Mouse (Mus musculus) midbrain, embryonic 12.5 days (tissue): Measurements from ENCODE around the gene Gcc1. TPM values are rescaled to one million over a fixed set of nuclear protein-coding genes. Genes with fewer than 3 reads are reported as not detected.

ENCODE experiments used
- ATAC-seq: fragments of 200-750 bp; cut with Nextera tagmentation; 2 replicates; pipeline ENCODE4 v1.8.0; 2017; ENCODE audit warnings: low read depth, moderate TSS enrichment, moderate library complexity; ENCODE audit not compliant: low FRiP score
- H3K27ac ChIP-seq: fragments of 300-500 bp; sonication (generic); replicated peaks from 2 replicates; pipeline ENCODE4 v1.5.1; 2016; ENCODE audit warnings: mild to moderate bottlenecking
- H3K27me3 ChIP-seq: fragments of 300-500 bp; sonication (generic); 2 replicates; pipeline ENCODE4 v1.6.1; 2016; ENCODE audit warnings: mild to moderate bottlenecking
- H3K36me3 ChIP-seq: fragments of 300-500 bp; sonication (generic); 2 replicates; pipeline ENCODE4 v1.6.1; 2016
- H3K4me1 ChIP-seq: fragments of 300-500 bp; sonication (generic); 2 replicates; pipeline ENCODE4 v1.6.1; 2016
- H3K4me2 ChIP-seq: fragments of 300-500 bp; sonication (generic); replicated peaks from 2 replicates; pipeline ENCODE4 v1.6.1; 2016; ENCODE audit warnings: mild to moderate bottlenecking, moderate library complexity
- H3K4me3 ChIP-seq: fragments of 300-500 bp; sonication (generic); 2 replicates; pipeline ENCODE4 v1.5.1; 2016; ENCODE audit warnings: mild to moderate bottlenecking
- H3K9ac ChIP-seq: fragments of 300-500 bp; sonication (generic); replicated peaks from 2 replicates; pipeline ENCODE4 v1.6.1; 2016; ENCODE audit warnings: mild to moderate bottlenecking, moderate library complexity
- H3K9me3 ChIP-seq: fragments of 300-500 bp; sonication (generic); 2 replicates; pipeline ENCODE4 v1.6.1; 2016; ENCODE audit warnings: mild to moderate bottlenecking
- WGBS: fragments of 180-500 bp; shearing (Covaris S2); methylation state at CpG from one replicate; pipeline ENCODE4 v1.1.7; 2016; 5-methylcytosine and 5-hydroxymethylcytosine counted together
- polyA plus RNA-seq: library from polyadenylated mRNA; unstranded; fragments of >200 nt; fragmentation: Nextera tagmentation; extraction: Ambion mirVana; gene quantifications from 2 replicates; pipeline ENCODE4 v1.2.1, GENCODE M21; 2016

Gcc1 gene
- polyA plus RNA-seq, 1 experiment from 2014 or later: 16.1 TPM

DNA sequence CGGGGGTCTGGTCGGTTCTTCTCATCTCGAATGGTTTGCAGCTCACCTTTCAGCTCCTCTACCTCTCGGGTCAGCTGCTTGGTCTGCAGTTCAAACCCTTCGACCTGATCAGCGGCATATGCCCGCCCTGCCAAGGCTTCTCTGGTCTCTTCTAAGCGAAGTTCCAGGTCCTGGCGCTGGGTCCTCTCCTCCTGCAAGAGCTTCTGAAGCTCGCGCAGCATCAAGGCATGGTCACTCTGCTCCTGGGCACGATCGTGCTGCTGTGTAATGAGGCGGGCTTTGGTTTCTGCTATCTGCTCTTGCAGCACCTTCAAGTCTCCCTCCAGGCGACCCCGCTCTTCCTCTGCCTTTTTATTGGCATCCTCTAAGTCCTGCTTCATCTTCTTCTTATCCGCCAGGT is 7.8 kb downstream of the Gcc1 start:
- no peaks in the 10 kb centered on the region for H3K27me3 ChIP-seq
- peak overlapping the region; percentile 82; the same call in 1 of the 2 replicates for H3K9ac ChIP-seq
- peak overlapping the region; percentile 97 for H3K4me2 ChIP-seq
- H3K4me3 ChIP-seq: peak overlapping the region; percentile 76
- peaks cover 37% of the 10 kb centered on the region for H3K4me1 ChIP-seq
- WGBS: 83% methylated on average over 17 of the region's 17 CpGs
- H3K27ac ChIP-seq: no peak overlapping the region
- H3K36me3 ChIP-seq: peaks cover 38% of the 10 kb centered on the region
- ATAC-seq: no peak
- H3K9me3 ChIP-seq: 0 out of 2 replicates have a peak, but pooled peaks cover 2% of the 10 kb centered on the region

DNA sequence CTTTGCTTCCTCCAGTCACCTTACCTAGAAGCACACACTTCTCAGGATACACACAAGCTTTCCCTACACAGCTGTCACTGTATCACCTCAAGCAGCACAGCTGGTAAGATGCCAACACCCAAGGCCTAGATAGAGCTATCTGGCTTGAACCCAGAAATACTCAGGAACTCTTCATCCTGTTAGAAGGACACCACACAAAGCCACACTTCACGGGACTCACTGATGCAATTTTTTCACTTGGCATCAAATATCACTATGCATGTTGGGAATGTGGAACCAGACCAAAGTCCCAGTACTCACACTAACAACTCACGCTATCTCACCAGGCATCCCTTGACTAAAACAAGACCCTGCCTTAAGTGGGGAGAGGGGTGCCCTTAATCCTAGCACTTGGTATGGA is 8.5 kb downstream of the Gcc1 start:
- no peak overlapping the region for H3K27ac ChIP-seq
- 0 out of 2 replicates have a peak, but pooled peaks cover 3% of the 10 kb centered on the region for H3K9me3 ChIP-seq
- peak overlapping the region; percentile 97 for H3K4me2 ChIP-seq
- peaks cover 32% of the 10 kb centered on the region for H3K4me1 ChIP-seq
- 86% methylated on average over 2 of the region's 2 CpGs for WGBS
- H3K27me3 ChIP-seq: no peaks in the 10 kb centered on the region
- H3K9ac ChIP-seq: no peak overlapping the region; the same call in 1 of the 2 replicates
- H3K36me3 ChIP-seq: peaks cover 39% of the 10 kb centered on the region
- no peak for ATAC-seq
- H3K4me3 ChIP-seq: peak overlapping the region; percentile 76; the same call in 1 of the 2 replicates

DNA sequence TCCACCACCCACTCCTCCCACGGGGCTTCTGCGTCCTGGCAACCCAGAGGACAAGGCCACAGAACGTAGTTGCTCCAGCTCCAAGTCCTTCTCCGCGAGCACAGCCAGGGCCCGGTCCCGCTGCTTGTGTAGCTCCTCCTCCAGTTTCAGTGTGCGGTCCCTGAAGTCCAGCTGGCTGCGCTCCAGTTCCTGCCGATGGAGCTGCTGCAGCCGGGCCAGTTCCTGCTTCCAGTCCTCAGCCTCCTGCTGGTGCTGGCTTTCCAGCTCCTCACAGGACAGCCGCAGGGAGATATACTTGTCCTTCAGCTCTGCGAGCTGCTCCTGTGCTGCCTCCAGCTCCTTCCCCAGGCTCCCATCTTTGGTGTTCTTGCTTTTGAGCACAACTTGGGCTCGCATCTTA is 9.7 kb downstream of the Gcc1 start:
- no peak overlapping the region for H3K9ac ChIP-seq
- no peak overlapping the region for H3K4me3 ChIP-seq
- peaks cover 47% of the 10 kb centered on the region for H3K36me3 ChIP-seq
- H3K4me2 ChIP-seq: no peak overlapping the region
- no peaks in the 10 kb centered on the region for H3K27me3 ChIP-seq
- H3K9me3 ChIP-seq: 0 out of 2 replicates have a peak, but pooled peaks cover 3% of the 10 kb centered on the region
- 93% methylated on average over 14 of the region's 14 CpGs for WGBS
- ATAC-seq: no peak
- H3K4me1 ChIP-seq: peaks cover 24% of the 10 kb centered on the region
- no peak overlapping the region for H3K27ac ChIP-seq

DNA sequence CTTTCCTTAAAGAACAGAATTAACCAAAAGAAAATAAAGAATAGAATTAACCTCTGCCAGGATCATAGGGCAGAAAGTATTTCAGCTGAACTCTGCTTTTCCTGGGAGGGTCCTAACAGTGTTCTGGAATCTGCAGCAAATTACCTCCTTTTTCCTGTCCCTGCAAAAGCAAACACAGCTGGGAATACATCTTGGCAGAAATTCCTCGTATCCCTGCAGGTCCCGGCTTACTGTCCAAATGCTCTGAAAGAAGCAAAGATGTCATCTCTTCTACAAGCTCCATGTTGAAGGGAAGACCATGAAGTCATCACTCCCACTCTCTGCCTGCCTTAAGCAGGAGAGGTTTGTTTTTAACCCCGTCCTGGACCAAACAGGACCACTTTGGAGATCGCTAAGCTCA is 11.2 kb downstream of the Gcc1 start:
- Histone ChIP-seq H3K36me3 (peaks cover 50% of the 10 kb centered on the region), H3K9ac (no peak overlapping the region), H3K27ac (no peak overlapping the region), H3K4me2 (no peak overlapping the region), H3K9me3 (0 out of 2 replicates have a peak, but pooled peaks cover 3% of the 10 kb centered on the region), H3K4me1 (peaks cover 21% of the 10 kb centered on the region), H3K27me3 (no peaks in the 10 kb centered on the region), H3K4me3 (no peak overlapping the region)
- 82% methylated on average over 4 of the region's 4 CpGs for WGBS
- ATAC-seq: no peak

DNA sequence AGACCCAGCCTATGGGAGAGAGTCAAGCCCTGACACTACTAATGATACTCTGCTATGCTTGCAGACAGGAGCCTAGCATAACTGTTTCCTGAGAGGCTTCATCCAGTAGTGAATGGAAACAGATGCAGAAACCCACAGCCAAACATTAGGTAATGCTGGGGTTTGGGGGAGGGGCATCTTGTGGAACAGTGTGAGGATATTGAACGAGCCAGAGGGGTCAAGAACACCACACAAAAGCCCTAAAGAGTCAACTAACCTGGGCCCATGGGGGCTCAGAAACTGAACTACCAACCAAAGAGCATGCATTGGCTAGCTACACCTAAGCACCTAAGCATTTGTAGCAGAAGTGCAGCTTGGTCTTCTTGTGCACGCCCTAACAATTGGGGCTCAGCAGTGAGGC is 17.0 kb downstream of the Gcc1 start:
- ATAC-seq: no peak
- Histone ChIP-seq H3K36me3 (peaks cover 22% of the 10 kb centered on the region), H3K4me2 (no peak overlapping the region), H3K4me3 (no peak overlapping the region), H3K9me3 (0 out of 2 replicates have a peak, but pooled peaks cover 3% of the 10 kb centered on the region), H3K9ac (no peak overlapping the region), H3K27me3 (no peaks in the 10 kb centered on the region), H3K27ac (no peak overlapping the region), H3K4me1 (no peaks in the 10 kb centered on the region)
- 79% methylated on average over 2 of the region's 2 CpGs for WGBS

DNA sequence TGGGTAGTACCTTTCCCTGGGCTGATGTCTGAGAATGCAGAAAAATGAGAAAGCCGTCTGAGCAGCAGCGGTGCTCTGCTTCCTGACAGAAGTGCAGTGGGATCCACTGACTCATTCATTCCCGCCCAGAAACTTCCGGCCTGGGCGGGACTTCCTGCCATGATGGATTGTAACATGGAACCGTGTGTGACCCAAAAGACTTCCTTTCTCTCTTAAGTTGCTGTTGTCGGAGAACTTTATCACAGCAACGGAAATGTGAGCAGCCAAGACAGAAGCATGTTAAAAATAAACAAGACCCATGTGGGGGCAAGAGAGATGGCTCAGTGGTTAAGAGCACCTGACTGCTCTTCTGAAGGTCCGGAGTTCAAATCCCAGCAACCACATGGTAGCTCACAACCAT is 18.1 kb downstream of the Gcc1 start:
- Histone ChIP-seq H3K9me3 (no peaks in the 10 kb centered on the region), H3K27ac (no peak overlapping the region), H3K36me3 (peaks cover 11% of the 10 kb centered on the region; the same call in 1 of the 2 replicates), H3K4me1 (no peaks in the 10 kb centered on the region), H3K4me3 (no peak overlapping the region), H3K9ac (no peak overlapping the region), H3K4me2 (no peak overlapping the region), H3K27me3 (no peaks in the 10 kb centered on the region)
- WGBS: 92% methylated on average over 9 of the region's 9 CpGs
- no peak for ATAC-seq

DNA sequence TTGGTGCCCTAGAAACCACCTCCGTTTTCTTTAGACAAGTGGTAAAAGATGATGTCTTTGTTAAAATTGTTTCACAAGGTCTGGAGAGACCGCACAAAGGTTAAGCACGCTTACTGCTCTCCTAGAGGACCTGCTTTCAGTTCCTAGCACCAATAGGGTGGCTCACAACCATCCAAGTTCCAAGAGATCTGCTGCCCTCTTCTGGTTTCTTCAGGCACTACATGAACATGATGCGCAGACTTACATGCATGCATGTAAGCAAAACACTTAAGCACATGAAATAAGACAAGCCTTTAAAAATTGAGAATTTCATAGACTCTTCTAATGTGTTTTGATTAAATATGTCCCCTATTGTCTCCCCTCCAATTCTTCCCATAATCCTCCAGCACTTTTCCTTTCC is 28.4 kb downstream of the Gcc1 start:
- Histone ChIP-seq H3K27ac (no peak overlapping the region), H3K4me1 (peaks cover 8% of the 10 kb centered on the region; the same call in 1 of the 2 replicates), H3K27me3 (peaks cover 35% of the 10 kb centered on the region), H3K9ac (no peak overlapping the region), H3K4me3 (no peak overlapping the region), H3K36me3 (no peaks in the 10 kb centered on the region), H3K4me2 (no peak overlapping the region), H3K9me3 (no peaks in the 10 kb centered on the region)
- ATAC-seq: no peak
- WGBS: 92% methylated on average over 4 of the region's 4 CpGs

DNA sequence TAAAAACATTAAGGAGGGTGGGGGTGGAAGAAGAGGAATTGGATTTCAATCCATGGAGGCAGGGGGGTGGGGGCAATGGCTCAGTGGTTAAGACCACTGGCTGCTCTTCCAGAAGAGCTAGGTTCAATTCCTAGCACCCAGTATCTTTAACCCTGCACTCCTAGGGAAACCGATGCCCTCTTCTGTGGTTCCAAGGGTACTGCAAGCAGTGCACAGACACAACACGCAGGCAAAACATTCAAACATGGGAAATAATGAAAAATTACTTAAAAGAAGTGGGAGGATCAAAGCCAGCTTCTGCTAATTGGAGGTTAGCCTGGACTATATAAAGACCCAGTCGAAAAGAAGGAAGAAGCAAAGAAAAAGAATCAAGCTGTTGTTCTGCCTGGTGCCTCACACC is 29.5 kb downstream of the Gcc1 start:
- Histone ChIP-seq H3K27me3 (peaks cover 44% of the 10 kb centered on the region), H3K4me3 (no peak overlapping the region; the same call in 1 of the 2 replicates), H3K4me2 (no peak overlapping the region), H3K36me3 (no peaks in the 10 kb centered on the region), H3K4me1 (peaks cover 8% of the 10 kb centered on the region; the same call in 1 of the 2 replicates), H3K27ac (no peak overlapping the region), H3K9me3 (no peaks in the 10 kb centered on the region), H3K9ac (no peak overlapping the region)
- ATAC-seq: no peak
- WGBS: 90% methylated on average over 3 of the region's 3 CpGs

DNA sequence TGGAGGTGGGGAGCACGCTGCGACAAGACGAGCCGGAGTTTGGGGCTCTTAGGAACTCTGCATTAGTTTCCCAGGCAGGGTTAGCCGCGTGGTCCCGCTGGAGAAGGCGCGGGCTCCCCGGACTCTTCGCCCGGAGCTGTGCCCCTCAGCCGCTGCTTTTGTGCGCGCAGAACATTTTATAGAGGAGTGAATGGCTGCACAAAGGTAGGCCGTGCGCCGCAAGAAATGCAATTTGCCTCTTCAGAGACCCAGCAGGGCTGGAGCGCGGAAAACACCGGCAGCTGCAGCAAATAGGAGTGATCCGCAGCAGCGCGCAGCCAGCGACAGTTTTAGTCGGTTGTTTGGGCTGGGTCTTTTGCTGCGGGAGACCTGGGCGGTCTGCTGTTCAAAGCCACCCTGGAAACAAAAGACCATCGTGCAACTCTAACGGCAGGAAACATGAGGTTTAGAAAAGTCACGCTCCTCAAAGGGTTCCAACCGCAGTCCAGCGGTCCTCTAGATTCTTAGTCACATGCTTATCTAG is 30.4 kb downstream of the Gcc1 start, which contains the start of gene Zfp800:
Zfp800 (minus strand) TSS at position 325 of the 523 bp plus-strand sequence.
- Histone ChIP-seq H3K27me3 (peaks cover 44% of the 10 kb centered on the region), H3K9me3 (no peaks in the 10 kb centered on the region), H3K4me1 (peaks cover 8% of the 10 kb centered on the region; the same call in 1 of the 2 replicates), H3K36me3 (no peaks in the 10 kb centered on the region), H3K4me2 (peak within 1 kb of the TSS; percentile 76), H3K9ac (peak within 1 kb of the TSS; percentile 62), H3K4me3 (peak within 1 kb of the TSS; percentile 53), H3K27ac (peak within 1 kb of the TSS; percentile 90)
- under 1% methylated on average over 33 of the region's 33 CpGs for WGBS
- peak; percentile 42 for ATAC-seq

DNA sequence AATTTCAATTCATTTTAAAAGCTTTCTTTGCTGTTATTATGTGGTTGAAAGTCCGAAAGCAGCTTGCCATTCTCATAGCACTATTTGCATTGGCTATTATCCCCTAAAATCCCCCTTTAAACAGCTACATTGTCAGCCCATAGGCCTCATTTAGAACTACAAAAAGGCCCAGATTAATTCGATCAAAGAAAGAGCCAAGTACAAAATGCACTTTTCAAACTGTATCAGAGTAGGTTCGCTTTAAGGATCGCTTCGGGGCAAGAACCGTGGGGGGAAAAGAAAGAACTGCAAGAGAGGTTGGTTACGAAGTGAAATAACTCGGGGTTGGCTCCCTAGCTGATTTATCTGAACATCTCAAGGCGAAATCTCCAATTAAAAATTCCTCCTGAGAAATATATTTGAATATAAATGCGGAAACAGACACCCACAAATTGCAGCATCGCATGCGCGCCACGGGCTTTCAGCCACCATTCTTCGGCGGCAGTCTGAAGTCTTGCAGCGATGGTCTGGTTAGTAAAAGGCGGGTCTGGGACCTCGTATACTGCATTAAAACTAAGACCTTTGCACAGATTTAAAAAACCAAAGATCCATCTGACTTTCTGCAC is 31.2 kb downstream of the Gcc1 start:
- Histone ChIP-seq H3K4me3 (peak overlapping the region; percentile 53), H3K9ac (peak overlapping the region; percentile 62; the same call in 1 of the 2 replicates), H3K9me3 (no peaks in the 10 kb centered on the region), H3K27me3 (peaks cover 44% of the 10 kb centered on the region), H3K27ac (peak overlapping the region; percentile 90), H3K4me1 (peaks cover 8% of the 10 kb centered on the region; the same call in 1 of the 2 replicates), H3K4me2 (peak overlapping the region; percentile 76), H3K36me3 (no peaks in the 10 kb centered on the region)
- peak; percentile 61 for ATAC-seq
- under 1% methylated on average over 19 of the region's 19 CpGs for WGBS

DNA sequence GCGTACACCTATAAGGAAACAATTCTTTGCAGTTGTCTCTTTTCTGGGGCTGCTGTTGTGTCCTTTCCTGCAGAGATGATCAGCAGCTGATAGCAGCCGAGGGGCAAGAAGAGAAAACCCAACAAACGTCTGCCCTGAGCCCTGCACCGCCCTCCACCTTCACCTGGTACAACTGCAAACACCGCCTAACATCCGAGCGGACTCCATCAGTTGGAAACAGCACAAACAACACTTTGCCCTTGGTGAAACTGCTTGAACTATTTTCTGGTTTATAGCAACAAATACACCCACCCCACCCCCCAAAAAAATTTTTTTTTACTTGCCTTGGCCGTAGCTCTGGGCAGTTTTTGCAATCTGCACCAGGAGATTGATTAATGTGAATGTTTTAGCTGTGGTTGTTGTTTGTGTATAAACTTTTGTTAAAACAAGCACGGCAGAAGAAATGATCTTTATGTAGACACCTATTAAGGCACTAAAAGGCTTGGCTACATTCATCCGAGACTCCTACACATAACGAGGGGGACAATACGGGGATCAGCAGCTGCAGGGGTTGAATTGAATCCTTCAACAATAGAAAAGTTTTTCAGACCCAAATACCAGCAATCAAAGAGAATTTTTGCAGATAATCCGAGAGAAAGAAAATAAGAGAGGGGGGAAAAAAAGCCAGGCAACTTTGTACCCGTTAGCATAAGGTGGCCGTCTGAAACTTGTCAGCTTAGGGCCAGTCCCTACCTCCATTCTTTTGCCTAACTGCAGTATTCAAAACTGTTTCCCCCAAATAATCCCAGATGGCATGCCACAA is 31.9 kb downstream of the Gcc1 start:
- H3K4me2 ChIP-seq: peak overlapping the region; percentile 76
- no peaks in the 10 kb centered on the region for H3K36me3 ChIP-seq
- peak; percentile 55 for ATAC-seq
- H3K27me3 ChIP-seq: peaks cover 44% of the 10 kb centered on the region
- H3K27ac ChIP-seq: peak overlapping the region; percentile 90
- no peaks in the 10 kb centered on the region for H3K9me3 ChIP-seq
- peak overlapping the region; percentile 53 for H3K4me3 ChIP-seq
- H3K9ac ChIP-seq: 0 out of 2 replicates have a peak overlapping the region, but pooled peaks have one; percentile 1
- peaks cover 8% of the 10 kb centered on the region; the same call in 1 of the 2 replicates for H3K4me1 ChIP-seq
- WGBS: 11% methylated on average over 15 of the region's 15 CpGs

DNA sequence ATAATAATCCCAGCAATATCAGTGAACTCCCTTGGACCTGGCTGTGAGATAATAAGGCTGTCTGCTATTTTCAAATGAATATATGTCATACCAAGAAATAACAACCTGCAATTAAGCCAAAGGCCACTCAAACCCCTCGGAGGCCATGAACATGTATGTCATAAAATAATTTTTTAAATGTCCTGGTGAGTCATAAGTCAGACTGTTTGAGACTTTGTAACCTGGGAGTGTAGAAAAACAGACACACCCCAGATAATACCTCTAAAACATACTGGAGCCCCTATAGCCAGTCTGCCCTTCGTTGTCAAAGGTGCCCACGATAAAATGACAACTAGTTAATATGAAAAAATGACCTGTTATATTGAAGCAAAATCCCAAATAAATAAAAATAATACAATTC is 39.2 kb downstream of the Gcc1 start:
- no peak overlapping the region for H3K27ac ChIP-seq
- no peak overlapping the region for H3K4me3 ChIP-seq
- WGBS: 95% methylated on average over 3 of the region's 3 CpGs
- H3K27me3 ChIP-seq: peaks cover 3% of the 10 kb centered on the region
- H3K9ac ChIP-seq: no peak overlapping the region
- no peak for ATAC-seq
- H3K4me2 ChIP-seq: no peak overlapping the region
- no peaks in the 10 kb centered on the region for H3K9me3 ChIP-seq
- H3K4me1 ChIP-seq: no peaks in the 10 kb centered on the region
- no peaks in the 10 kb centered on the region for H3K36me3 ChIP-seq
